Mouse (Mus musculus): ENCODE measurements around the gene Jup. TPM values are rescaled to one million over a fixed set of nuclear protein-coding genes. Genes with fewer than 3 reads are reported as not detected.

The Jup gene
- polyA plus RNA-seq, 1 experiment from 2014 or later, result 53.6 TPM

DNA sequence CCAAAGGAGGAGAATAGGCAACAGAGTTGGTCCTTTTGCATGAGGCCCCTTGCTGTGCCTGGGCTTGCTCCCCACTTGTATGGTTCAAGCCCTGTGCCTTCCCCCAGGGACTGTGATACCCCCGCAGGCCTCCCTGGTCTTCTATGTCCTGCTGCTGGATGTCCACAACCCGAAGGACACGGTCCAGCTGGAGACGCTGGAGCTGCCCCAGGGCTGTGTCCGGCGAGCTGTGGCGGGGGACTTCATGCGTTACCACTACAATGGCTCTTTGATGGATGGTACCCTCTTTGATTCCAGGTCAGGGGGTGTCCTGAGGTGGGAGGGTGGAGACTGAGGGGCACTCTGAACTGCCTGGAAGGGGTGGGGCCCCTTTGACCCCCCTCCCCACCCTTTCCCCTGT, 24.0 kb upstream of the Jup start:
- Histone ChIP-seq H3K27me3 (ENCODE audit: insufficient read depth, poor library complexity, severe bottlenecking) (peaks cover 9% of the 10 kb centered on the region), H3K27ac (no peak overlapping the region), H3K36me3 (peaks cover 26% of the 10 kb centered on the region), H3K4me3 (0 out of 2 replicates have a peak overlapping the region, but pooled peaks have one; percentile 1), H3K9me3 (no peaks in the 10 kb centered on the region), H3K4me1 (replicated peaks) (peaks cover 23% of the 10 kb centered on the region)
- 41% methylated on average over 8 of the region's 8 CpGs for WGBS
- DNase-seq (ENCODE audit: low spot score), result no peak

DNA sequence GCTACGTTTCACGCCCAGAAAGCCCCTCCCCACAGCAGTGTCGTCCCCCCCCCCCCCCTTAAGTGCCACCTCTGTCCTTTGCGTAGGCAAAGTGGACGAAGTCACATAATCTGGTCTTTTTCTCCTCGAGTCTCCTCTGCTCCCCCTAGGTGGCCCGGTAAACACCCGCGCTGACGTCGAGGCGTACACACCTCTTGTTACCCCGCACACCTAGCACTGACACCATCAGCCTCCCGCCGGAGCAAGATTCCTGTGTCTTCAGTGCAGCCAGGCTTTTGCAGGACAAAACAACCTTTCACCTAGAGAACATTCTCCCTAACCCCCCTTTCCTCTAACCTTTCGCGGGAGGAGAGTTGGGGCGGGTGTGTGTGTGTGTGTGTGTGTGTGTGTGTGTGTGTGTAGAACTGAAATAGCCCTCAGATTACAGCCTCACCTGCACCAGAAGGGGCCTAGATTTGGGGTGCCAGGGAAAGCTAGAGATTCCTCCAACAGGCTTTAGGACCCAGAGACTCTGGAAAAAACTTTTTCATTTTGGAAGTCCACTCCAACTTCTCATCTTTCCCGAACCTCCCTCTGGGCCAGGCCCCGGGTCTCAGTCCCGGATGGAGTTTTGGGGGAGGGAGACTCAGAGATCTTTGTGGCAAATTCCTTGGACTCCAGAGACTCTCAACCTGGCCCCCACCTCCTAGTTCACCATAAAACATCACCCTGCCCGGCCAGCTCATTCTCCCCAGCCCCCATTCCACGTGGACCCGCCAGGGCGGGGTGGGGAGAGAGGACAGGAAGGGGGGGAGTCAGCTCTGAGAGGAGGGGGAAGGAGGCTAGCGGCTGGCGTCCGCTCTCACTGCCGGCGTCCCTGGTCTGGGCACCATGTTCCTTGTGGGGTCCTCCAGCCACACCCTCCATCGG, 17.6 kb upstream of the Jup start, which contains the start of gene Fkbp10:
Gene Fkbp10, plus strand, starts transcription at position 784 of the 909 bp plus-strand sequence.
- 0% methylated on average over 31 of the region's 31 CpGs for whole genome bisulfite sequencing
- Histone ChIP-seq H3K4me3 (peak within 1 kb of the TSS; percentile 76), H3K9me3 (no peaks in the 10 kb centered on the region), H3K4me1 (replicated peaks) (peaks cover 51% of the 10 kb centered on the region), H3K27me3 (ENCODE audit: insufficient read depth, poor library complexity, severe bottlenecking) (peaks cover 35% of the 10 kb centered on the region), H3K27ac (peak within 1 kb of the TSS; percentile 90), H3K36me3 (peaks cover 9% of the 10 kb centered on the region)
- DNase-seq (ENCODE audit: low spot score), result peak; percentile 72

DNA sequence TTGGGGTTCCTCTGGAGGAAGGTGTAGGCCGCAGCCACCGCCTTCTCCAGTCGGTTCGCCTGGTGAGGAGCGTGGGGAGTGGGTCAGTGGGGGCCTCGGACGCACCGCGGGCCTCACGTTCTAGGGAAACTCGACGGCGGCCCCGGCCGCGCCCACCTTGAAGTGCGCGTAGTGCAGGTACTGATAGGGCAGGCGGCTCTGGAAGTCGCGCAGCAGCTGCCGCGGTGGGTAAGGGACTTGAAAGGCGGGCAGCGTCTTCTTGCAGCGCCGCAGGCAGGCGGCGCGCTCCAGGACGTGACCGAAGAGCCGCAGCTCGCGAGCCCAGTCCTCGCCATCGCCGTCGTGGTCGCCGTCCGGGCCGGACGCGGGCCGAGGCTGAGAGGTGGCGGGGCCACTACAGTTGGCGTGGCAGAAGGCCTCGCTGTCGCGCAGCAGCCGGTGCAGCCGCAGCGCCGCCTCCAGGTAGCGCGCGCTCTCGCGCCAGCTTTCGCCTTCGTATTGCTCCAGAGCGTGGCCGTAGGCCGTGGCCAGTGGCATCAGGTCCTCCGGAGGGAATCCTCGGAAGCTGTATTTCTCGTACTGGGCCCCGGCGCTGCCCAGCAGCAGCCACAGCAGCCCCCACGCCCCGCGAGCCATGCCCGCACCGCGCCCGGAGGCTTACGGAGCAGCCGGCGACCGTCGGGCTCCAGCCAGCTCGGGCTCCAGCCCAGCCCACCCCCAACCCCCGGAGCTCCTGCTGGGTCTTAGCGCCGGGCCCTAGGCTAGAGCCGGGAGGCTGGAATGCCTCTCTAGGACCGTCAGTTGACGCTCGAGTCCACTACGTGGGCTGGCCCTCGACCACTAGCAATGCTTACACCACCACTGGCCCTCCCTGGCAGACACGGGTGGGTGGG, 16.7 kb upstream of the Jup start, which contains the start of gene P3h4:
Gene P3h4, minus strand, starts transcription at position 816 of the 893 bp plus-strand sequence.
- Histone ChIP-seq H3K9me3 (no peaks in the 10 kb centered on the region), H3K27ac (peak within 1 kb of the TSS; percentile 90), H3K4me1 (replicated peaks) (peaks cover 51% of the 10 kb centered on the region), H3K4me3 (peak within 1 kb of the TSS; percentile 76), H3K27me3 (ENCODE audit: insufficient read depth, poor library complexity, severe bottlenecking) (peaks cover 35% of the 10 kb centered on the region), H3K36me3 (peaks cover 17% of the 10 kb centered on the region)
- DNase-seq (ENCODE audit: low spot score), result peak; percentile 91
- WGBS, result 2% methylated on average over 93 of the region's 93 CpGs

DNA sequence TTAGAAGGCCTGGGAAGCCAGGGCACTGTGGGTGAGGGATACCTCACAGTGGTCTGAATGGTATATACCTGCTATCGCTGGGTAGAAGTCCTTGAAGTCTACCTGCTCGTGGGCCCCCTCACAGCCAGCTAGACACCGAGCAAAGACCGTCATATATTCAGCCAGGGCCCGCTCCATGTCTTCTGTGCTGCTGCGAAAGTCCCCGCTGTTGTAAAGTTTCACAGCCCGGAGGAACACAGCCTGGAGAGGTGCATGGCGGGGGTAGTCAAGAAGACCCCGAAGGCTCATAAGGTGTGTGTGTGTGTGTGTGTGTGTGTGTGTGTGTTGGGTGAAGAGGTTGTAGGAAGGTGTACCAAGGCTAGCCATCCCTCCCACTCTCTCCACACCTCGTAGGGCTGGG, 16.0 kb upstream of the Jup start:
- H3K4me3 ChIP-seq, result peak overlapping the region; percentile 76
- peaks cover 51% of the 10 kb centered on the region for H3K4me1 ChIP-seq (replicated peaks)
- H3K9me3 ChIP-seq, result no peaks in the 10 kb centered on the region
- 81% methylated on average over 11 of the region's 11 CpGs for WGBS
- DNase-seq (ENCODE audit: low spot score), result no peak
- H3K27ac ChIP-seq, result peak overlapping the region; percentile 90
- H3K27me3 ChIP-seq (ENCODE audit: insufficient read depth, poor library complexity, severe bottlenecking), result peaks cover 35% of the 10 kb centered on the region
- H3K36me3 ChIP-seq, result peaks cover 24% of the 10 kb centered on the region

DNA sequence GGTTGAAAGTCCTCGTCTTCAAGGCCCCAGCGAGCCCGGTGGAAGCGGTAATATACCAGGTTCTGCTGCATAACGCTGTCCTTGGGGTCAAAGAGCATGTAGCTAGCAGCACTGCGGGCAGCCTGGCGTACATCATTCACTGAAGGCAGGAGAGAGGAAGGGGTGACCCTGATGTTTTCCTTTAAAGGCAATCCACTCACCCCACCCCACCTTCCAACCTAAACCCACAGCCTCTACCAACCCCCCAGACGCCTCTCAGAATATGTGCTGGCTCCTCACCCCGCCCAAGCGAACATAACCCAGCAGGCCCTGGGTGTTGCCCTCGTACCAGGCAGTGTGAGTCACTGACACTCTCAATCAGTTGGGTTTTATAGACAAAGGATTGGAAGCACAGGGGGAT, 14.2 kb upstream of the Jup start:
- WGBS, result 86% methylated on average over 11 of the region's 11 CpGs
- H3K27ac ChIP-seq, result peak overlapping the region; percentile 40; the same call in 1 of the 2 replicates
- peaks cover 28% of the 10 kb centered on the region for H3K27me3 ChIP-seq (ENCODE audit: insufficient read depth, poor library complexity, severe bottlenecking)
- H3K9me3 ChIP-seq, result no peaks in the 10 kb centered on the region
- H3K4me3 ChIP-seq, result no peak overlapping the region; the same call in 1 of the 2 replicates
- peaks cover 29% of the 10 kb centered on the region for H3K36me3 ChIP-seq
- no peak for DNase-seq (ENCODE audit: low spot score)
- H3K4me1 ChIP-seq (replicated peaks), result peaks cover 51% of the 10 kb centered on the region

DNA sequence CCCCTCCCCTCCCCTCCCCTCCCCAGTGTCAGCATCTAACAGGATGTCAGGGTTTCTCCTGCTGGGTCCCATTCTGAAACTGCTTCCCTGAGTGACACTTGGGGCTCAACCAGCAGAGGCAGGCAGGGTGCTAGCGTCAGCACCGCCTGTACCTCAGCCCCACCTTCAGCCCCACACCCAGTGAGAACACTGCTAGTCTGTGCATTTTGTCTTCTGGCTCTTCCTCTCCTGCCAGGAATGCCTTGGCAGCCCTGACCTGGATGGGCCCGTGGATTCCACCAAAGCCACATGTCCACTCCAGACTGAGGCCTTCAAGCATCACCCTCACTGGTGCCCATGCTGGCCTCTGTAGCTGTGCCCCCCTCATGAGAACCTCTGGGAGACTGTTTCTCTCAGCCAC, 12.1 kb upstream of the Jup start:
- 76% methylated on average over 3 of the region's 3 CpGs for WGBS
- DNase-seq (ENCODE audit: low spot score), result no peak
- Histone ChIP-seq H3K27me3 (ENCODE audit: insufficient read depth, poor library complexity, severe bottlenecking) (peaks cover 9% of the 10 kb centered on the region), H3K9me3 (no peaks in the 10 kb centered on the region), H3K4me1 (replicated peaks) (peaks cover 31% of the 10 kb centered on the region), H3K4me3 (no peak overlapping the region), H3K27ac (no peak overlapping the region), H3K36me3 (peaks cover 29% of the 10 kb centered on the region)

DNA sequence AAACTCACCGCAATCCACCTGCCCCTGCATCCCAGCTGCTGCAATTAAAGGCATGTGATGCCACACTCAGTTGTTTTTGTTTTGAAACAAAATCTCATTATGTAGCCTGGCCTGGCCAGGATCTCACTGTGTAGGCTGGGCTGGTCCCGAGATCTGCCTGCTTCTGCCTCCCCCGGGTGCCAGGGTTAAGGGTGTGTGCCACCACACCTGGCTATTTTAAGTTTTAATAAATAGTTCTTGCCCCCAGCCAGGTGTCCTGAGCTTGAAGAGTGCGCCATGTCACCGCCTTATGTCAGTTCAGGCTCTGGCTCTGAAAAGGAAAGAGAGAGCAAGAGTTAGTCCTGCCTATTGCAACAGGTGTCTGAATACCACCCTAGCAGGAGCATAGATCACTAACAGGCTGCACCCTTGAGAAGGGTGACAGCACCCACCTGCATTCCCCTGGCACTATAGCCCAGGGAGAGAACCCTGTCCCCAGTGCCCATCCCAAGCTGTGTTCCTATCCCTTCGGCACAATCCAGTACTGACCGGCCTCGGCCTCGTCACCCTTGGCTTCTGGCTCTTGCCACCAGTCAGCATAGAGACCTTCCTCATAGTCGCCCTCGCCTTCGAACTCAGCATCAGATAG, 11.4 kb upstream of the Jup start:
- DNase-seq (ENCODE audit: low spot score), result no peak
- Histone ChIP-seq H3K27me3 (ENCODE audit: insufficient read depth, poor library complexity, severe bottlenecking) (peaks cover 8% of the 10 kb centered on the region), H3K36me3 (peaks cover 29% of the 10 kb centered on the region), H3K4me3 (no peak overlapping the region), H3K4me1 (replicated peaks) (peaks cover 25% of the 10 kb centered on the region), H3K27ac (no peak overlapping the region), H3K9me3 (no peaks in the 10 kb centered on the region)
- WGBS, result 93% methylated on average over 12 of the region's 12 CpGs

DNA sequence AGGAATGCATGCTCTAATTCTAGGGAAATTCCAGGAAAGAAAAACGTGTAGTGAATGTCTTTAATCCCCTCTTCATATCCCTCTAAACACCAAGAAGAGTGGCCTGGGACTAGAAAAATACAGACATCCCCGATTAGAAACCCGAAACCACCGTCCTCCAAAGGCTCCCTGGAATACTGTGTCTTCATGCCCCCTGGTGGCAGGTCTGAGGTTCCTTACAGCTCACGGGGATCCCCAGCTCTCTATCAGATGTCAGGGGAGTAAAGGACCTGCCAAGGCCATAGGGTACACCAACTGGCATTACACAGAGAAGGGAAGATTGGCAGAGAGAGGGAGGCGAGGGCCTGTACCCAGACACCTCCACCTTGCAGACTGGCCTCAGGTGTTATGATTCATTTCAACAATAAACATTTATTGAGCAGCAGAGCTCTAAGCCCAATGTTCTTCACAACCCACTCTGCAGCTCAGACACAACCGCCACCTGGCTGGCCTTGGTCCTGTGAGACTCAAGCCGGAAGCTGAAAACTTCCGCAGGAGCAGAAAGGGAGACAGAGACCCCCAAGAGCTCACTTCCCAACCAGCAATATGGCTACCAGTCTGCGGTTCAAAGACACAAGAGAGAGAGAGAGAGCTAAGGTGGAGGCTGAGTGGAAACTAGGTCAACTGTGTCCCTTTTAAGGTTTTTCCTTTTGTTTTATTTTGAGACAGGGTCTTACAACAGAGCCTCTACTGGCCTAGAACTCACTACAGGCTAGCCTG, 10.7 kb upstream of the Jup start:
- 50% methylated on average over 10 of the region's 10 CpGs for WGBS
- Histone ChIP-seq H3K4me1 (replicated peaks) (peaks cover 25% of the 10 kb centered on the region), H3K27me3 (ENCODE audit: insufficient read depth, poor library complexity, severe bottlenecking) (peaks cover under 1% of the 10 kb centered on the region), H3K27ac (no peak overlapping the region), H3K4me3 (no peak overlapping the region), H3K9me3 (no peaks in the 10 kb centered on the region), H3K36me3 (peaks cover 29% of the 10 kb centered on the region)
- peak; percentile 50 for DNase-seq (ENCODE audit: low spot score)

DNA sequence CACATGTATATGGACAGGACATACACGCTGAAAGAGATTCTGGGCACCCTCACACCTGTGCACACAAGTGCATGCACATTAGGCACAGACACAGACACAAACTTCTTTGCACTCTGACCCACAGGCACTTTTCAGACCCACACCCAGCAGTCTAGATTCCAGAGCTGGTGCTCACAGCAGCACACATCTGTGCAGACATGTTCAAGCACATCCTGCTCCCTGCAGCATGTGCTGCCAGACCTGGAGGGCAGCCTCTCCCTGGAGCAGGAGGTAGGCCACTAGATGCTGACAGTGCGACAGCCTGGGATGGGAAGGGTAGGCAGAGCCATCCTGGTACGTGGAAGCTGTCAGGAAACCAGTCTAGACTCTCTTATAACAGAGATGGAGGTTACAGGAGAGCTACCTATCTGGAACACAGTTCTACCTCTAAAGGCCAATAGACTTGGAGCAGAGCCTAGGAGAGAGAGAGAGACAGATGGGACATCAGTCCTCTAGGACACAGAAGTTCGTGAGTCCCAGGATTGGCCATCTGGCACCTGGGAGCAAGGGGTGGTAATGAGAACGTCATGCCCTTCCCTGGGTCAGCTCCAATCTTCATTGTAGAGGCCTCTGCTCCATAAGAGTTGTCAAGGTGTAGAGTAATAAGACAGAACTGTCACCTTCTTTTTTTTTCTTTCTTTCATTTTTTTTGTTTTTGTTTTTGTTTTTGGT, 9.6 kb upstream of the Jup start:
- Histone ChIP-seq H3K4me3 (no peak overlapping the region), H3K27ac (no peak overlapping the region), H3K27me3 (ENCODE audit: insufficient read depth, poor library complexity, severe bottlenecking) (no peaks in the 10 kb centered on the region; the same call in 1 of the 2 replicates), H3K9me3 (no peaks in the 10 kb centered on the region), H3K36me3 (peaks cover 26% of the 10 kb centered on the region), H3K4me1 (replicated peaks) (peaks cover 24% of the 10 kb centered on the region)
- DNase-seq (ENCODE audit: low spot score), result no peak
- WGBS, result 86% methylated on average over 5 of the region's 5 CpGs

DNA sequence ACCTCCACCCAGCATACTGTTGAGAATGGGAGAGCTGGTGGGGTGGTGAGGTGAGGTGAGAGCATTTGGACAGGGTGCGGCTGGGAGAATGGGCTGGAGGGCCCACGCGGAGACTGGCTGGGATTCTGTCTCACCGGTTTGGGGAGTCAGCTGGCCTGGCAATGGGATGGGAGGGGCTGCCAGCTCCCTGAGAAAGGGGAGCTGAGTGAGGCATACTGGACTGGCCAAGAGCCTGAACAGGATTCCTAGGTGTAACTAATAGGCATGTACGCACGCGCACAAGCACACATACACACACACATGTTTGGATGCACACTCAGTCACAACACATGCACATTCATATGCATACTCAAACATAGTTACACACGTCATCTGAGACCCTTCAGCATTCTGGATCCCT, 8.7 kb upstream of the Jup start:
- WGBS, result 81% methylated on average over 8 of the region's 8 CpGs
- Histone ChIP-seq H3K4me3 (no peak overlapping the region), H3K9me3 (no peaks in the 10 kb centered on the region), H3K4me1 (replicated peaks) (peaks cover 24% of the 10 kb centered on the region), H3K27ac (no peak overlapping the region), H3K27me3 (ENCODE audit: insufficient read depth, poor library complexity, severe bottlenecking) (no peaks in the 10 kb centered on the region), H3K36me3 (peaks cover 26% of the 10 kb centered on the region)
- DNase-seq (ENCODE audit: low spot score), result no peak

DNA sequence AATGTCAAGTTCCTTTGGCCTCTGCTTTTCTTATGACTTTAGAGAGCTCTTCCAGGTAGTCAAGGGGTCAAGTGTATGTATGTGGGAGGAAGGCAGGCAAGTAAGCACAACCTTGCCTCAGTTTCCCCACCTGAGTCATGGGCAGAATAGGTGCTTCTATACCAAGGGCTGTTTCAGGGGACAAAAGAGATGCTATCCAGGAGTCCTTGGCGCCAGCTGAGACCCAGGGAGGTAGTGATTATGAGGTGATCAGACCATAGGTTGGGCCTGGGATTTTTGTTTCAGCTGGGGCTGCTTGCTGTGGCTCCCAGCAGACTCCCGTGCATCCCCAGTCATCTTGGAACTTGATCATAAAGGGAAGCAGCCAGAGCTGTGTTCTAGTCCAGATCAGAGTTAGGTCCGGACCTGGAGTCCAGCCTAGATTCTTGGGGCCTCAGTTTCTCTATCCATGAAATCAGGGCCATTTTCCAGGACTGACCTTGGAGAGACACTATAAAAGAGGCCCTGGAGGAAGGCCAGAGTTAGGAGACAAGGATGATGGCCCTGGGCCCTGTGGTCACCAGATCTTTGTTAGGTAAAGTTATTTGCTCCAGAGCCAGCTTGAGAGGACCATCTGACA, 7.0 kb upstream of the Jup start:
- Histone ChIP-seq H3K4me1 (replicated peaks) (peaks cover 24% of the 10 kb centered on the region), H3K27ac (no peak overlapping the region), H3K4me3 (no peak overlapping the region), H3K27me3 (ENCODE audit: insufficient read depth, poor library complexity, severe bottlenecking) (peaks cover 7% of the 10 kb centered on the region; the same call in 1 of the 2 replicates), H3K36me3 (peaks cover 15% of the 10 kb centered on the region), H3K9me3 (no peaks in the 10 kb centered on the region)
- 83% methylated on average over 3 of the region's 3 CpGs for WGBS
- DNase-seq (ENCODE audit: low spot score), result no peak
